Mouse (Mus musculus): ENCODE data around the gene Padi2. TPM values are rescaled to one million over a fixed set of nuclear protein-coding genes. Genes with fewer than 3 reads are reported as not detected.

The Padi2 gene
- polyA plus RNA-seq, 1 experiment from 2014 or later = 1.2 TPM

- H3K27me3 ChIP-seq (replicated peaks; ENCODE audit: control insufficient read depth, insufficient read depth, low read length) = no peaks in the 10 kb centered on the region
- H3K4me3 ChIP-seq (ENCODE audit: low read depth, low read length) = no peak overlapping the region
- peak; percentile 82 for ATAC-seq
- no peaks in the 10 kb centered on the region for H3K9me3 ChIP-seq (ENCODE audit: control insufficient read depth)
- 3% methylated on average over 9 of the region's 9 CpGs for WGBS
- peaks cover 4% of the 10 kb centered on the region; the same call in 1 of the 2 replicates for H3K4me1 ChIP-seq (replicated peaks; ENCODE audit: control insufficient read depth, insufficient read depth, low read length)
- TF ChIP-seq CTCF (IDR thresholded peaks at IDR 0.05; ENCODE audit: low read depth) = 0 out of 2 replicates have a peak, but pooled peaks have one; percentile 5
- H3K4me2 ChIP-seq (replicated peaks; ENCODE audit: low read depth) = peak overlapping the region; percentile 27; the same call in 1 of the 2 replicates
- H3K27ac ChIP-seq (ENCODE audit: low read depth, low read length) = peak overlapping the region; percentile 46; the same call in 1 of the 2 replicates
- H3K36me3 ChIP-seq (ENCODE audit: control insufficient read depth, insufficient read depth) = peaks cover 14% of the 10 kb centered on the region
- no peak overlapping the region for H3K9ac ChIP-seq (ENCODE audit: low read depth, low read length)
Observed at GRCm38 (mm10) chr4:140983442-140983841, 77.3 kb downstream of the Padi2 start.

GRCm38 (mm10) chr4:140984544-140984943 is 78.4 kb downstream of the Padi2 start:
- 87% methylated on average over 6 of the region's 6 CpGs for WGBS
- Histone ChIP-seq H3K4me2 (replicated peaks; ENCODE audit: low read depth) (no peak overlapping the region), H3K9me3 (ENCODE audit: control insufficient read depth) (no peaks in the 10 kb centered on the region), H3K9ac (ENCODE audit: low read depth, low read length) (no peak overlapping the region), H3K4me1 (replicated peaks; ENCODE audit: control insufficient read depth, insufficient read depth, low read length) (peaks cover 4% of the 10 kb centered on the region; the same call in 1 of the 2 replicates), H3K27ac (ENCODE audit: low read depth, low read length) (no peak overlapping the region), H3K27me3 (replicated peaks; ENCODE audit: control insufficient read depth, insufficient read depth, low read length) (no peaks in the 10 kb centered on the region), H3K36me3 (ENCODE audit: control insufficient read depth, insufficient read depth) (peaks cover 4% of the 10 kb centered on the region; the same call in 1 of the 2 replicates), H3K4me3 (ENCODE audit: low read depth, low read length) (no peak overlapping the region)
- ATAC-seq = no peak
- no peak for TF ChIP-seq CTCF (IDR thresholded peaks at IDR 0.05; ENCODE audit: low read depth)

- 27% methylated on average over 15 of the region's 15 CpGs for WGBS
- peak overlapping the region; percentile 95 for H3K4me2 ChIP-seq (replicated peaks; ENCODE audit: low read depth)
- H3K4me1 ChIP-seq (replicated peaks; ENCODE audit: control insufficient read depth, insufficient read depth, low read length) = peaks cover 4% of the 10 kb centered on the region; the same call in 1 of the 2 replicates
- H3K36me3 ChIP-seq (ENCODE audit: control insufficient read depth, insufficient read depth) = peaks cover 7% of the 10 kb centered on the region; the same call in 1 of the 2 replicates
- no peak overlapping the region for H3K27ac ChIP-seq (ENCODE audit: low read depth, low read length)
- H3K9me3 ChIP-seq (ENCODE audit: control insufficient read depth) = no peaks in the 10 kb centered on the region
- TF ChIP-seq CTCF (IDR thresholded peaks at IDR 0.05; ENCODE audit: low read depth) = peak; percentile 47; the same call in 1 of the 2 replicates
- H3K27me3 ChIP-seq (replicated peaks; ENCODE audit: control insufficient read depth, insufficient read depth, low read length) = no peaks in the 10 kb centered on the region
- ATAC-seq = peak; percentile 2; the same call in 1 of the 2 replicates
- H3K4me3 ChIP-seq (ENCODE audit: low read depth, low read length) = peak overlapping the region; percentile 86
- H3K9ac ChIP-seq (ENCODE audit: low read depth, low read length) = no peak overlapping the region
Observed at GRCm38 (mm10) chr4:140986024-140986710, 80.0 kb downstream of the Padi2 start.

- peak; percentile 1; the same call in 1 of the 2 replicates for TF ChIP-seq CTCF (IDR thresholded peaks at IDR 0.05; ENCODE audit: low read depth)
- 1% methylated on average over 58 of the region's 58 CpGs for WGBS
- Histone ChIP-seq H3K4me3 (ENCODE audit: low read depth, low read length) (peak within 1 kb of the TSS; percentile 86), H3K36me3 (ENCODE audit: control insufficient read depth, insufficient read depth) (peaks cover 7% of the 10 kb centered on the region; the same call in 1 of the 2 replicates), H3K27ac (ENCODE audit: low read depth, low read length) (peak within 1 kb of the TSS; percentile 41; the same call in 1 of the 2 replicates), H3K4me2 (replicated peaks; ENCODE audit: low read depth) (peak within 1 kb of the TSS; percentile 95), H3K9ac (ENCODE audit: low read depth, low read length) (peak within 1 kb of the TSS; percentile 85), H3K4me1 (replicated peaks; ENCODE audit: control insufficient read depth, insufficient read depth, low read length) (peaks cover 4% of the 10 kb centered on the region; the same call in 1 of the 2 replicates), H3K9me3 (ENCODE audit: control insufficient read depth) (no peaks in the 10 kb centered on the region), H3K27me3 (replicated peaks; ENCODE audit: control insufficient read depth, insufficient read depth, low read length) (no peaks in the 10 kb centered on the region)
- ATAC-seq = peak; percentile 66
Observed at GRCm38 (mm10) chr4:140986711-140987395, 80.7 kb downstream of the Padi2 start, which contains the start of gene Atp13a2. Gene Atp13a2, plus strand, starts transcription at chr4:140986873.

GRCm38 (mm10) chr4:140987476-140987875 is 81.3 kb downstream of the Padi2 start:
- no peak for TF ChIP-seq CTCF (IDR thresholded peaks at IDR 0.05; ENCODE audit: low read depth)
- no peaks in the 10 kb centered on the region for H3K27me3 ChIP-seq (replicated peaks; ENCODE audit: control insufficient read depth, insufficient read depth, low read length)
- no peak overlapping the region for H3K27ac ChIP-seq (ENCODE audit: low read depth, low read length)
- H3K4me2 ChIP-seq (replicated peaks; ENCODE audit: low read depth) = peak overlapping the region; percentile 95
- 31% methylated on average over 7 of the region's 7 CpGs for WGBS
- peak overlapping the region; percentile 86 for H3K4me3 ChIP-seq (ENCODE audit: low read depth, low read length)
- H3K9ac ChIP-seq (ENCODE audit: low read depth, low read length) = peak overlapping the region; percentile 85
- peaks cover 4% of the 10 kb centered on the region; the same call in 1 of the 2 replicates for H3K4me1 ChIP-seq (replicated peaks; ENCODE audit: control insufficient read depth, insufficient read depth, low read length)
- ATAC-seq = no peak
- H3K9me3 ChIP-seq (ENCODE audit: control insufficient read depth) = no peaks in the 10 kb centered on the region
- H3K36me3 ChIP-seq (ENCODE audit: control insufficient read depth, insufficient read depth) = peaks cover 9% of the 10 kb centered on the region; the same call in 1 of the 2 replicates
